Mouse (Mus musculus) embryonic facial prominence, embryonic 11.5 days (tissue): ENCODE measurements around the gene Map4k4. TPM values are rescaled to one million over a fixed set of nuclear protein-coding genes. Genes with fewer than 3 reads are reported as not detected.

Experiments
- ATAC-seq: fragments of 200-750 bp; cut with Nextera tagmentation; replicated peaks from 2 replicates; pipeline ENCODE4 v1.8.0; 2017; ENCODE audit warnings: low read depth; ENCODE audit not compliant: insufficient number of reproducible peaks, low FRiP score, low TSS enrichment
- DNase-seq: peaks from one replicate; pipeline ENCODE4 v3.0.0-alpha.2; 2015; ENCODE audit warnings: low spot score
- H3K27ac ChIP-seq: fragments of 300-500 bp; sonication (generic); replicated peaks from 2 replicates; pipeline ENCODE4 v1.5.1; 2014; ENCODE audit warnings: mild to moderate bottlenecking, low read depth, low read length, control low read depth
- H3K27me3 ChIP-seq: fragments of 300-500 bp; sonication (generic); 2 replicates; pipeline ENCODE4 v1.6.1; 2014; ENCODE audit warnings: mild to moderate bottlenecking, low read length, moderate library complexity, mixed read lengths; ENCODE audit not compliant: control insufficient read depth, insufficient read depth
- H3K36me3 ChIP-seq: fragments of 300-500 bp; sonication (generic); replicated peaks from 2 replicates; pipeline ENCODE4 v1.6.1; 2014; ENCODE audit warnings: low read depth, mild to moderate bottlenecking, low read length, moderate library complexity, mixed read lengths; ENCODE audit not compliant: control insufficient read depth, insufficient read depth
- H3K4me1 ChIP-seq: fragments of 300-500 bp; sonication (generic); 2 replicates; pipeline ENCODE4 v1.6.1; 2014; ENCODE audit warnings: low read length, mixed read lengths; ENCODE audit not compliant: control insufficient read depth, insufficient read depth
- H3K4me2 ChIP-seq: fragments of 300-500 bp; sonication (generic); 2 replicates; pipeline ENCODE4 v1.6.1; 2014; ENCODE audit warnings: low read depth, mild to moderate bottlenecking, control low read depth, low read length, moderate library complexity
- H3K4me3 ChIP-seq: fragments of 300-500 bp; sonication (generic); 2 replicates; pipeline ENCODE4 v1.5.1; 2014; ENCODE audit warnings: low read depth, low read length, control low read depth
- H3K9ac ChIP-seq: fragments of 300-500 bp; sonication (generic); replicated peaks from 2 replicates; pipeline ENCODE4 v1.6.1; 2014; ENCODE audit warnings: mild to moderate bottlenecking, control low read depth, low read length
- H3K9me3 ChIP-seq: fragments of 300-500 bp; sonication (generic); replicated peaks from 2 replicates; pipeline ENCODE4 v1.6.1; 2016; ENCODE audit warnings: mild to moderate bottlenecking, low read length, inconsistent platforms, mixed read lengths; ENCODE audit not compliant: control insufficient read depth
- WGBS: fragments of 180-500 bp; shearing (Covaris S2); extraction: QIAGEN DNeasy Blood & Tissue Kit; methylation state at CpG from one replicate; pipeline ENCODE4 v1.1.7; 2014; 5-methylcytosine and 5-hydroxymethylcytosine counted together
- polyA plus RNA-seq: library from polyadenylated mRNA; unstranded; fragments of >200 nt; fragmentation: Nextera tagmentation; extraction: Ambion mirVana; gene quantifications from 2 replicates; pipeline ENCODE4 v1.2.1, GENCODE M21; 2014

The Map4k4 gene
- polyA plus RNA-seq, 1 experiment from 2014 or later, result 27.7 TPM

DNA sequence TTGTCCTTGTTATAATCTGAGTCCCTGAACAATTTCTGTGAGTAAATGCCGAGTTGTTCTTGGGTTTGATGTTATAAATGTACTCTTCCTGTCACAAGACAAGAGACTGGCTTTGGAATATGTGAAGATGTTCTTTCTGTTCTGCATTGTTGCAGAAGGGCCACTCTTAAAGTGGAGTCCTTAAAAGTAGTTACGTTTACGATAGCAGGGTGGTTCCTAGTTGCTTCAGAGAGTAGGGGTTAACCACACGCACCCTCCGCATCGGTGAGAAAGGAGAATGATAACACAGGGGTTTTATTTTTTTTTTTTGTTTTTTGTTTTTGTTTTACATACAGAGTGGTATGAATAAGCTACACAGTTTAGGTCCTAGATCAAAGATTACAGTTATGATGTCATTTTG lies 60.4 kb downstream of the Map4k4 start:
- H3K9ac ChIP-seq, result no peak overlapping the region
- no peaks in the 10 kb centered on the region; the same call in 1 of the 2 replicates for H3K4me1 ChIP-seq
- no peaks in the 10 kb centered on the region for H3K9me3 ChIP-seq
- H3K27ac ChIP-seq, result no peak overlapping the region
- no peaks in the 10 kb centered on the region; the same call in 1 of the 2 replicates for H3K36me3 ChIP-seq
- 90% methylated on average over 6 of the region's 6 CpGs for WGBS
- no peak for DNase-seq
- H3K27me3 ChIP-seq, result no peaks in the 10 kb centered on the region
- H3K4me2 ChIP-seq, result no peak overlapping the region
- ATAC-seq, result no peak
- no peak overlapping the region for H3K4me3 ChIP-seq

DNA sequence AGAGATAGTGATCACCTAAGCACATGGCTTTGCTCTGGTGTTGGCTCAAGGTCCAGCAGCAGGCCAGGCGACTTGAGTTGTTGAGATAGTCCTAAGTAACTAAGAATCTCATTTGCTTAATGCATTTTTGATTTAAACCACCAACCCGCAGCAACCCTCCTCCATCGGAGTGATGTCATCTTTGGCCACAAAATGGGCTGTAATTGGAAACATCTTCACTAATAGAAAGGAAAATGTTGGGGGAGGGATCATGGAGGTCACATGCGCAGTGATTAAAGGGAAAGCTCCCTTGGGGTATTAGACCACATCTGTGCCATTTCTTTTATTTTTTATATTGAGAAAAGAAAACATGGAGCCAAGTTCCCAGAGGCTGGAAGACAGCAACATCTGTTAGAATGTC lies 61.6 kb downstream of the Map4k4 start:
- DNase-seq (peak; percentile 75), ATAC-seq (no peak)
- Histone ChIP-seq H3K4me1 (no peaks in the 10 kb centered on the region; the same call in 1 of the 2 replicates), H3K36me3 (no peaks in the 10 kb centered on the region; the same call in 1 of the 2 replicates), H3K9ac (no peak overlapping the region), H3K4me3 (no peak overlapping the region), H3K4me2 (no peak overlapping the region), H3K27ac (no peak overlapping the region), H3K27me3 (no peaks in the 10 kb centered on the region), H3K9me3 (no peaks in the 10 kb centered on the region)
- WGBS, result 35% methylated on average over 4 of the region's 4 CpGs

DNA sequence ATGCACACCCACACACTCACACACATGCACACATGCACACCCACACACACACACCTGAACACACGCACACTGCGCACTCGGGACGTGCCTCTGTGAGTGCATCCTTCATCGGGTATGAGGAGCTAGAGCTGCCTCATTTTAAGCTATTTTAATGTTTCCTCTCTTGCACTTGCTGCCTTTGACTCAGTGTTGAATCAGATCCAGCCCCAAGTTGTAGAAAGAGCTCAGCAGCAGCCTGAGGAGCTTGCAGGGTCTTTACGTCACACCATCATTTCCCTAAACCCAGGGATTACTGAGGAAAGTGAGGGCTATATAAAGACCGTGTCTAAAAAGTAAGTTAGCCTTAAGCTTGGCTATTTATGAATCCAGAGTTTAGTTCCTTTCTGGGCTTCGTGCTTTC lies 62.1 kb downstream of the Map4k4 start:
- DNase-seq (no peak), ATAC-seq (no peak)
- Histone ChIP-seq H3K27me3 (no peaks in the 10 kb centered on the region), H3K4me2 (no peak overlapping the region), H3K27ac (0 out of 2 replicates have a peak overlapping the region, but pooled peaks have one; percentile 23), H3K9ac (no peak overlapping the region), H3K36me3 (no peaks in the 10 kb centered on the region; the same call in 1 of the 2 replicates), H3K4me3 (no peak overlapping the region), H3K4me1 (no peaks in the 10 kb centered on the region; the same call in 1 of the 2 replicates), H3K9me3 (no peaks in the 10 kb centered on the region)
- 83% methylated on average over 8 of the region's 8 CpGs for WGBS

DNA sequence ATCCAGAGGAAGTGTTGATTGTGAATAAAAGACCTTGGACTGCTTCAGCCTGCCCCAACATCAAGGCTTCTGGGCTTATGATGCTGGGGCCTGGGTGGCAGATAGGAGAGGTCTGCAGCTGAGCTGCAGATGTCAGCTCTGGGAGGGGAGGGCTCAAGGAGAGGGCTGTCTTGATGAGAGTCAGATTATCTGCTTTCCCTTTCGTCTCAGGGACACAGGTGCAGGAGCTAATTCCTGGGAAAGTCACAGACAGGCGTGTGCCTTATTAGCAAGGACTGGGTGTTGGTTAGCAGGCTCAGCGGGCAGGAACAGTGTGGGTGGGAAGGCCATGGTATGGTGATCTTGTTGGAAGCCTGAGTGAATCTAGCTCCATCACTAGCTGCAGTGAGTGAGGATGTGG lies 63.1 kb downstream of the Map4k4 start:
- Histone ChIP-seq H3K9me3 (no peaks in the 10 kb centered on the region), H3K36me3 (no peaks in the 10 kb centered on the region; the same call in 1 of the 2 replicates), H3K4me1 (no peaks in the 10 kb centered on the region; the same call in 1 of the 2 replicates), H3K4me2 (no peak overlapping the region), H3K27me3 (no peaks in the 10 kb centered on the region), H3K27ac (no peak overlapping the region), H3K9ac (no peak overlapping the region), H3K4me3 (no peak overlapping the region)
- DNase-seq (no peak), ATAC-seq (no peak)
- 73% methylated on average over 3 of the region's 3 CpGs for whole genome bisulfite sequencing

DNA sequence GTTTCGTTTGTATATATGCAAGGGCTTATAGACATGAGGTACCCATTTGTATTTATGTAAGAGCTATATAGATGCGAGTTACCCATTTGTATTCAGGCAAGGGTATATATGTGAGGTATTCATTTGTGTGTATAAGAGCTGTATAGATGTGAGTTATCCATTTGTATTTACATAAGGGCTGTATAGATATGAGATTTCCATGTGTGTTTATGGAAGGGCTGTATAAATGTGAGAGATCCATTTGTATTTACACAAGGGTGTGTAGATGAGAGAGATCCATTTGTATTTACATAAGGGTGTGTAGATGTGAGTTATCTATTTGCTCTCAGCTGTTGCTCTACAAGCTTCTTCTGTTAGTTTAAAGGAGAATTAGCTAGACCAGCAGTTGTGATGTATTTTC lies 63.7 kb downstream of the Map4k4 start:
- WGBS, result 94% methylated on average over 2 of the region's 2 CpGs
- Histone ChIP-seq H3K36me3 (no peaks in the 10 kb centered on the region; the same call in 1 of the 2 replicates), H3K9me3 (no peaks in the 10 kb centered on the region), H3K4me2 (no peak overlapping the region), H3K4me3 (no peak overlapping the region), H3K4me1 (no peaks in the 10 kb centered on the region; the same call in 1 of the 2 replicates), H3K9ac (no peak overlapping the region), H3K27ac (no peak overlapping the region), H3K27me3 (no peaks in the 10 kb centered on the region)
- no peak for DNase-seq
- no peak for ATAC-seq

DNA sequence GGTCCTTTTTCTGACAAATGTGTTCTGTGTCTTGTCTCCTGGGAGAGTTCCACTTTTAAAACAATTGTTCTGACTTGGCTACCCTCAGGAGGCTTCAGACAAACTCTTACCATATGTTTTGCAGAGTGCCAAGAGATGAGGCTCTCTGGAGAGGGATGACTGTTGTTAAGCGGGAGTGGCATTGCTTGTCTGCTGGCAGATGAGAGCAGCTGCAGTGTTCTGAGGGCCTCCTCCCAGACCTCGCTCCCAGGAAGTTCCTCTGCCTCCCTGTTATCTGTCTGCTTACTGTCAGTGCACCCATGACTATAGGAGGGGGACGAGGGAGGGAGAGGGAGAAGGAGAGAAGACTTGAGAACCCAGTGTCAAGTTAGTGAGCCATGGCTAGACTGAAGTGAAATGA lies 64.7 kb downstream of the Map4k4 start:
- no peaks in the 10 kb centered on the region; the same call in 1 of the 2 replicates for H3K4me1 ChIP-seq
- no peak for DNase-seq
- no peak overlapping the region for H3K27ac ChIP-seq
- no peaks in the 10 kb centered on the region for H3K27me3 ChIP-seq
- no peak overlapping the region for H3K4me2 ChIP-seq
- ATAC-seq, result no peak
- no peak overlapping the region for H3K9ac ChIP-seq
- no peak overlapping the region for H3K4me3 ChIP-seq
- no peaks in the 10 kb centered on the region for H3K9me3 ChIP-seq
- WGBS, result 67% methylated on average over 3 of the region's 3 CpGs
- no peaks in the 10 kb centered on the region; the same call in 1 of the 2 replicates for H3K36me3 ChIP-seq

DNA sequence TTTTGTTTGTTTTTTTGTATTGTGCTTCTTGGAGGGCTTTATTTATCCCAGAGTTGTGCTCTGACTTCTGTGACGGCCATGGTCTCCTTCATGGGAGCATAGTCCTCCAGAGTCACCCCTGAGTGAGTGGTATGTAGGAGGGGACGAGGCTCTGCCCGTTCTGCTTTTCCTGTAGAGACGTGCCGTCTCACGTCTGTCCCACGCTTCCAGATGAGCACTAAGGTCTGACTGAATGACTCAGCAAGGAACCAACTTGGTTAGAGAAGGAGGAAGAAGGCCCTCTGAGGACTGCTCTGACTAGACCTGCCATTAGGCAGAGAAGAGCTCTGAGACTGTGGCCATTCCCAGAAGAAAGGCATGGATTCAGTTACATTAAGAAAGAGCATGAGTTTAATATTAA lies 68.3 kb downstream of the Map4k4 start:
- H3K36me3 ChIP-seq, result no peaks in the 10 kb centered on the region

DNA sequence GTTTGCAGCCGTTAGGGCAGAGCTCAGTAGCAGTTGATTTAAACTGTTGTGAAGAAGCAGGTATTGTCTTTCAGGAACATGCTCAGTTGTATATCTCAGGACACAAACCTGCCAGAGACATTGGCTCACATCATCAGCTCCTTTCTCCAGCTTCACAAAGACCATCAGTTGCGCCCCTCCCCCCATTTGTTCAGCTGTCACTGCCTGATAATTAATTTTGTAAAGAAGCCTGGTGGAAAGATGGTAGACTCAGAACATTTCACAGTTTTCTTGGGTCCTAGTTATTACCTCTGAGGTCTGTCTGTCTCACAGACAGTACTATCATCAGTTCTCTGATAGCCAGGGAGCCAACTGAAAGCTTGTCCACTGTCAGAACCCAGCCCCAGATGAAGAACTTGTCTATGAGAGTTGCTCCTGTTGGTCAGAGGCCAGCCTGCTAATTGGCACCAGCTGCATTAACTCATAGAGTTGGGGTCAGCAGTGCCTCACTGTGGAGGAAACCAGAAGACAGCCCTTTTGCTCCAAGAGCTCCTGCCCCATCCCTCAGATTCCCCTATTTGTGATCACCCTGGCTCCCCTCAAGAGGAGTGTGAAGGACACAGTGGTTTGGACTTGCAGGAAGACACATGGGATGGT lies 69.2 kb downstream of the Map4k4 start:
- ATAC-seq, result no peak
- H3K27me3 ChIP-seq, result no peaks in the 10 kb centered on the region
- H3K4me2 ChIP-seq, result no peak overlapping the region
- 63% methylated on average over 2 of the region's 2 CpGs for WGBS
- H3K9ac ChIP-seq, result no peak overlapping the region
- H3K9me3 ChIP-seq, result no peaks in the 10 kb centered on the region
- H3K36me3 ChIP-seq, result peaks cover 3% of the 10 kb centered on the region
- DNase-seq, result peak; percentile 64
- H3K27ac ChIP-seq, result no peak overlapping the region
- no peaks in the 10 kb centered on the region for H3K4me1 ChIP-seq
- H3K4me3 ChIP-seq, result no peak overlapping the region

More for the DNA sequence above, 68.3 kb downstream of the Map4k4 start:
- 69% methylated on average over 7 of the region's 7 CpGs for WGBS
- ATAC-seq, result no peak
- no peak overlapping the region for H3K9ac ChIP-seq
- no peaks in the 10 kb centered on the region for H3K9me3 ChIP-seq
- H3K4me1 ChIP-seq, result no peaks in the 10 kb centered on the region; the same call in 1 of the 2 replicates
- H3K27ac ChIP-seq, result no peak overlapping the region
- H3K27me3 ChIP-seq, result no peaks in the 10 kb centered on the region
- no peak overlapping the region for H3K4me3 ChIP-seq
- H3K4me2 ChIP-seq, result no peak overlapping the region
- DNase-seq, result no peak
